Mouse (Mus musculus): ENCODE measurements at regions not wholly inside any gene's neighbourhood (a gene's known extent, or its start where the extent isn't known, plus 50 kb on each side); places are given as distances from the start of the nearest gene placed in this dataset.

DNA sequence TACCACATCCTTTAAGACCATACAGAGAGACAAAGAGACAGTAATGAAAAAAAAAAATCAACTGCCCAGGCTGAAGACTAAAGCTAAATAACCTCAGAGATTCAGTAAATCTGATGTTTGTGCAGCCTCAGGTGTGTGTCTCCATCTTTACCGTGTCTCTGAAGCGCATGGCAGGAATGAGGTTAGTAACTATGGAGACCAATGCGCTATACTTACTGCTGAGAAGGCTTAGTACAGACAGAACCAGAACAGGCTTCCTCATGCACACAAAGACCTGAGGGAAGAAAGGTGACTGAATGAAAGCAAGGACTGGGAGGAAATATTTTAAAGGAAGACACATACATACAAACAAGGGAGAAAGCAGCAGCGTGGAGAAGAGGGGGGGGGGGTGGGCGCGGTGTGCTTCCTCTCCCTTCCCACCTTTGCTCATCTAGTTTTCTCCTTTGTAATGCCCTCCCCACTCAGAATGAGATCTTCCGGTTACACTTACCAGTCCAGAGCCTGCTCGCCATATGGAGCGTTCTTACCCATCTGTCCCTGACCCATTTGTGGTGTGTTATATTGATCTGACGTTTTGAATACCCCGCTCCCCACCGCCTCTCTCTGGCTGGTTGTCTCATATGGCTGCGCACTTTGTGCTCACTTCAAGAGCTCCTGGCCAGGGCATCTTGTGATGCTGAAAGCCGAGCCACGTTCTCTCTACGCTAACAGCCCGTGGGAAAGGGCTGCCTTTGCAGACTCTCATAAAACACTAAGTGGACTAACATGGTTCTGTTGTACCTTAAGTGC, 59.0 kb upstream of the Raph1 start:
- peaks cover 23% of the 10 kb centered on the region for H3K4me1 ChIP-seq
- ATAC-seq: peak; percentile 85
- H3K4me2 ChIP-seq: peak overlapping the region; percentile 9; the same call in 1 of the 2 replicates
- no peak overlapping the region for H3K4me3 ChIP-seq
- 58% methylated on average over 17 of the region's 17 CpGs for WGBS
- no peaks in the 10 kb centered on the region for H3K27me3 ChIP-seq
- peak overlapping the region; percentile 51 for H3K27ac ChIP-seq
- H3K9me3 ChIP-seq (replicated peaks): no peaks in the 10 kb centered on the region
- H3K36me3 ChIP-seq (ENCODE audit: poor library complexity, severe bottlenecking): no peaks in the 10 kb centered on the region
- no peak overlapping the region for H3K9ac ChIP-seq

DNA sequence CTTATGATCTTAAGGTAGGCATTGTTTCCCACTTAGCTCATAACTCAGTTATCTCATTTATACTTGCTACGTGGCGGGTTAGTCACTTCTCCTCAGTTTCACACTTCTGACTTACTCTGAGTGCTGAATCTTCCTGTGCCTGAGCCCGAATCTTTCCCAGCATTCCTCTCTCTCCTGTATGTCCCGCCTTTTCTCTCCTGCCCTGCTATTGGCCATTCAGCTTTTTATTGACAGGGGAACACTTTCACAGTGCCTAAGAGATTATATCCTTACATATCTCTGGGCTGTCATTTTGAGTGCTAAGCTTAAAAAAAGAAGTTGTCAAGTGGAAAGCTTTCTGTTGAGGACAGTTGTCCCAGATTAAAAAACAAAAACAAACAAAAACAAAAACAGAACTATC, 57.3 kb upstream of the Raph1 start:
- H3K27ac ChIP-seq: no peak overlapping the region
- H3K4me2 ChIP-seq: no peak overlapping the region
- H3K36me3 ChIP-seq (ENCODE audit: poor library complexity, severe bottlenecking): no peaks in the 10 kb centered on the region
- H3K9ac ChIP-seq: no peak overlapping the region
- no peaks in the 10 kb centered on the region for H3K9me3 ChIP-seq (replicated peaks)
- H3K4me1 ChIP-seq: peaks cover 23% of the 10 kb centered on the region
- H3K27me3 ChIP-seq: no peaks in the 10 kb centered on the region
- no peak overlapping the region for H3K4me3 ChIP-seq
- no peak for ATAC-seq
- 88% methylated on average over 4 of the region's 4 CpGs for WGBS

DNA sequence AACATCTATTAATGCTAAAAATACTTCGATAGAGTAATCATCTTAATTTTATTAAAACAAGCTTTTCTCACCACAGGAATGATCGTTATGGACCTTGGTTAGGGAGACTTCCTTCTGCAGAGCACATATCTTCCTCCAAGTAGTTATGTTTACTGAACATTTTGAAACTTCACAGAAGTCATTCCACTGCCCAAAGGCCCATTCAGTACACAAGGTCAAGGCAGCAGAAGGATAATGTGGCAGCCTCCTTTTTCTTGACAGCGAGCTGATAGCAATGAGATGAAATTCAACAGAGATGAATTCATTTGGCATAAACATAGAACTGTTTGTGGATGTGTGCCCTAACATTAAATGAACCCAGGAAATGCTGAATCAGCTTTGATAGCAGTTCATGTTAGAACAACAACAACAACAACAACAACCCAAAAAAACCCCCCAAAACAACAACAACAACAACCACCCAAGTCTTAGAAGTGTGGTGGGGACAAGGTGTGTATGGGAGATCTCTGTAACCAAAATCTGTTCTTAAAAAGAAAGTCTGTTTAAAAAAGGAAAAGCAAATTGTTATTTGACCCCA, 56.6 kb upstream of the Raph1 start:
- Histone ChIP-seq H3K27ac (no peak overlapping the region), H3K4me1 (peaks cover 23% of the 10 kb centered on the region), H3K9me3 (replicated peaks) (no peaks in the 10 kb centered on the region), H3K27me3 (no peaks in the 10 kb centered on the region), H3K4me3 (no peak overlapping the region), H3K36me3 (ENCODE audit: poor library complexity, severe bottlenecking) (no peaks in the 10 kb centered on the region), H3K4me2 (no peak overlapping the region), H3K9ac (no peak overlapping the region)
- ATAC-seq: no peak
- 93% methylated on average over 3 of the region's 3 CpGs for WGBS

DNA sequence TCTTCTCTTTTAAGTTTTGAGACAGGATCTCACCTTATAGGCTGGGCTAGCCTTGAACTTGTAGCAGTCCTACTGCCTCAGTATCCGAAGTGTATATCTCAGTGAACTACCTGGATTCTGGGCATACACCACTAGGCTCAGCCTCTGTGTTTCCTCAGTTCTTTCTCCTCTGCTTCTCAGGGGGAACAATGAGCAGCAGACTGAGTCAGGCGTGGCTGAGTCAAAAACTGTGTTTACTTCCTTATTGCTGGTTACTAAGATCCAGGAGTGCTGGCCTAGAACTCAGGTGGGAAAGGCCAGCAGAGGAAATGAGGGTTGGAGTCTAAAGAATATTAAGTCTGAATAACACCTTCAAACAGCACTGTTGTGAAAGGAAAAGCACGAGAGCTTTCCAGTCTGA, 54.9 kb upstream of the Raph1 start:
- H3K27ac ChIP-seq: no peak overlapping the region
- no peak overlapping the region for H3K4me3 ChIP-seq
- no peaks in the 10 kb centered on the region for H3K9me3 ChIP-seq (replicated peaks)
- WGBS: 87% methylated on average over 3 of the region's 3 CpGs
- no peaks in the 10 kb centered on the region for H3K27me3 ChIP-seq
- H3K4me1 ChIP-seq: peaks cover 6% of the 10 kb centered on the region
- no peak overlapping the region for H3K4me2 ChIP-seq
- no peak overlapping the region for H3K9ac ChIP-seq
- ATAC-seq: no peak
- no peaks in the 10 kb centered on the region for H3K36me3 ChIP-seq (ENCODE audit: poor library complexity, severe bottlenecking)

DNA sequence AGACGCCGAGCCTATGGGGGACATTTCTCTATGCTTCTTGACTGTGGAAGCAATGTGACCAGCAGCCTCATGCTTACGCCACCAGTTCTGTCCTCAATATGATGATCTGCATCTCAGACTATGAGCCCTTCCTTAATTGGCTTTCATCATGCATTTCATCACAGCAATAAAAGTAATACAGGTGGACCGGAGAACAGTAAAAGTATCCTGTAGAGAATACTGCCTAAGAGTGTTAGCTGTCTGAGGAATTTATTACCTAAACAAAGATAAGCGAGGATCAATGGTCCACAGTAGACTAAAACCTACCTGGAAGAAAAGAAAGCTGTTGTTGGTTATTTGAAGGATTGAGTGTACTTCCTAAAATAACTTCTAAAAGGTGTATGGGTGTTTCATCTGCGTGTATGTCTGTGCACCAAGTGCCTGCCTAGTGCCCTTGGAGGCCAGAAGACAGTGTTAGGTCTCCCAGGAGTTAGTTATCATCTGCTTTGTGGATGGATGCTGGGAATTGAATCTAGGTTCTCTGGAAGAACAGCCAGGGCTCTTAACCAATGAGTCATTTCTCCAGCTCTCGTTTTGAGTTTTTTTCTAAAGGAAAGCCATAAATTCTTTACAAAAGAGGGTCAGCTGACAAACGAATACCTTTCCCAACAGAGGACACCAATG, 54.3 kb upstream of the Raph1 start:
- Histone ChIP-seq H3K27me3 (no peaks in the 10 kb centered on the region), H3K4me1 (0 out of 2 replicates have a peak, but pooled peaks cover 3% of the 10 kb centered on the region), H3K9ac (no peak overlapping the region), H3K9me3 (replicated peaks) (no peaks in the 10 kb centered on the region), H3K36me3 (ENCODE audit: poor library complexity, severe bottlenecking) (no peaks in the 10 kb centered on the region), H3K4me2 (no peak overlapping the region), H3K27ac (no peak overlapping the region), H3K4me3 (no peak overlapping the region)
- ATAC-seq: no peak
- 91% methylated on average over 8 of the region's 8 CpGs for WGBS

DNA sequence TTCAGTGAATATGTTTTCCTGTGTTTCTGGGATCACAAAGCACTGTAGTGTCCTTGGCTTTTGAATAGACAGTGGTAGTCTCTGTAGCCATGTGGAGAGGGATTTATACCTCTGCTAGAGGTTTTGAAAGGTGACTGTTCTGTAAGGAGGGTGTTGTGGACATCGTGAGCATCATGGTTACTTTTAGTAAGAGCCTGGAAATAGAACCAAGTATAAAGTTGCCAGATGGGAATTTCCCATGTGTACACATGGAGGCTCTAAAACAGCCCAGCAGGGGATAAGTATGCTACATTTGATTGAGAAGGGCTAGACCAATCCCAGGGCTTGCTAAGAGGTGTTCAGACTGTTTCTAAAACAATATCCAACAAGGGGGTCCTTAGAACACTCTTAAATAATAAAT, 51.5 kb upstream of the Raph1 start:
- no peak overlapping the region for H3K4me3 ChIP-seq
- H3K27me3 ChIP-seq: no peaks in the 10 kb centered on the region
- no peak for ATAC-seq
- no peak overlapping the region for H3K9ac ChIP-seq
- 85% methylated on average over 1 of the region's 1 CpGs for WGBS
- H3K4me1 ChIP-seq: no peaks in the 10 kb centered on the region
- H3K36me3 ChIP-seq (ENCODE audit: poor library complexity, severe bottlenecking): no peaks in the 10 kb centered on the region
- no peak overlapping the region for H3K27ac ChIP-seq
- no peak overlapping the region for H3K4me2 ChIP-seq
- no peaks in the 10 kb centered on the region for H3K9me3 ChIP-seq (replicated peaks)

DNA sequence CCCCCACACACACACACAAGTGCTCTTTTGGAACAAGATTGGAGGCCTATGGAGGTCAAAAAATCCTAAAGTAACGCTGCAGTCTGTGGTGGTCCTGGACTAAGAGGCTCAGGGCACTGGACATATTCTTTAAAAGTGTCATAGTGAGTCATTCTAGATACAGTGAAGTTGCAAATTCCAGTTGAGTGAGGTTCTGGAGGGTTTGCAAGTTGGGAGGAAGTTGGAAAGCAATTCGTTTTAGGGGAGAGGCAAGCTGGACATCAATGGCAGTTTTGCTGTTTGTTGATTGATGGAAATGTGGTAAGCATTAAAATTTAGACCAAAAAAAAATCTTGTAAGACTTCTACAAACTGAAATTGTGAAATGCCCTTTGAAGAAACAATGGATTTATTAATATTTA, 50.0 kb upstream of the Raph1 start:
- H3K4me2 ChIP-seq: no peak overlapping the region
- H3K4me1 ChIP-seq: no peaks in the 10 kb centered on the region
- H3K27ac ChIP-seq: no peak overlapping the region
- H3K27me3 ChIP-seq: no peaks in the 10 kb centered on the region
- H3K9ac ChIP-seq: no peak overlapping the region
- no peaks in the 10 kb centered on the region for H3K9me3 ChIP-seq (replicated peaks)
- ATAC-seq: no peak
- H3K36me3 ChIP-seq (ENCODE audit: poor library complexity, severe bottlenecking): no peaks in the 10 kb centered on the region
- no peak overlapping the region for H3K4me3 ChIP-seq
- WGBS: 85% methylated on average over 2 of the region's 2 CpGs
